Mouse (Mus musculus) testis, postnatal 10 days (tissue): ENCODE measurements around the gene Hpgd.

Experiments used
- DNase-seq: peaks from one replicate; pipeline ENCODE4 v3.0.0; 2021; ENCODE audit warnings: low spot score

The Hpgd gene

DNA sequence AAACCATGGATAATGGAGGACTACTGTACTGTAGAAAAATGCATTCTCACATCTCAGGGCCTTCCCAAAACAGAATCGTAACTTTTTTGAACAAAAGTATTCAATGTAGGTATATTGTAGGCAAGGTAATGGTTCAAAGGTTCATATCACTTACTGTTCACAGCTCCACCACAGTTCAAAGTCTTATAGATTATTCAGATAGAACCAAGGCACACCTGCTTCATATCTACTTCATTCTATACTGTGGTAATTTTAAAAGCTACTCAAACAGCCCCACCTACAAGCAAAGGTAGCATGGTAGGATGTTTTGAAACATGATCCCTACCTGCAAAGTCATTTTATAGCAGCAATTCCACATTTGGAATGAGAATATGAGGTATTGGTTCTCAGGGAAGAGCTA is 28.9 kb downstream of the Hpgd start:
- no peak for DNase-seq

- DNase-seq = no peak
These were observed 33.3 kb downstream of the Hpgd start for GRCm38 (mm10) chr8:56327709-56328108.

DNA sequence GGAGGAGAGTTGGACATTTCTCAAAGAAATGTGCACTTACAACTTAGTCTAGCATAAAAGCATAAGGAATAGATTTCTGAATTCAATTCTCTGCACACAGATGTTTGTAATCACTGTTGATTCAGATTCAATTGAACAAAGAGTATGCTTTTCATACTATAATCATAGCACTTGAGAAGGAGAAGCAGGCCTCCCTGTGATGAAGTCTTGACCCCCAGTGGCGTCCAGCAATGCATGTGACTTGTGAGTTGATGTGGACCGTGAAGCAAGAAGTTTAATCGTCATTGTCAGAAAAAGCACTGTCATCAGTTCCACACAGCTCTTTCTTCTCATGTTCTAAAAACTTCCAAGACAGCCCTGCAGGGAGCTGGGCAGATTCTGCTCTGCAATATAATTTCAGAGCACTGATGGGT is 33.8 kb downstream of the Hpgd start:
- no peak for DNase-seq

DNA sequence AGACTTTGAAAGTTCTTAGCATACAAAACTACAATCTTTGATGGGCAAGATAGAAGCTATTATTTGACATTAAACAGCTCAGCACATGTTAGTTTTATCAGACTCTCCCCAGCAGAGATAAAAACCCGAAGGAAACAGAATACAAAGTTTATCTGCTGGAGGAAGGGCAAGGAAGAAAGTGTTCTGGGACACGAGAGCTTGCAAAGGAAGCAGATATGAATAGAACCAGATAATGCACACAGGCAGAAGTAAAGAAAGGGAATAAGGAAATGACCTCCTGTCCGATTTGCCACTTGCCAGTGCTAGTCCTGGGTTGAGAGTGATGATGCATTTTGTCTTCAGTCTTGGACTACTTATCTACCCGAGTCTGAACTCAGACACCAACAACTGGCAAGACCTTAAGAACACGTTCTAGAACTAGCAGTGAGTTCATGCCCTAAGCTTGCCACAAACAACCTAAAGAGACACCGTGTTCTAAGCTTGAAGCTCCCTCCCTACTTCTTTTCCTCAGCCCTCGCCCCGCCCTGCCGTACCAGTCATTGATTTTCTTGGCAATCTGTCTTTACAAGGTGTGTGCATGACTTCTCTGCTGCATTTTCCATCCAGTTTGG is 41.1 kb downstream of the Hpgd start:
- DNase-seq = no peak

DNA sequence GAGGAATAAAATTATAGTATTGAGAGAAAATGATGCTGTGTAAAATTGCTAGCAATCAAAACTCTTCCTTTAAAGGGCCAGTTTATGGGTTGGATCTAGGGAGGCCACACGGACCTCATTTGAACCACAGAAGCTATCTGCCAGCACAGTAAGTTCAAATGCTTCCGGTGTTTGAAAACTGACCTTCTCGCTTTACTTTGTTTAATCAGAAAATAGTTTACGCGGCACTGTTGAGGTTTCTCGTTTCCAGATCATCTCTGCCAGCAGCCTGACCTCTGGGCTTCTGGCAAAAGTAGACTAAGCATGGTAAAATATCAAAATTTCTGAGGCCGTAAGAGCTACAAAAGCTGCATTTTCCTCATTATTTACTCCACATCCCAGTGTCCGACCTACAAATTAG is 42.4 kb downstream of the Hpgd start:
- no peak for DNase-seq

GRCm38 (mm10) chr8:56343505-56343904 is 49.1 kb downstream of the Hpgd start:
- no peak for DNase-seq

GRCm38 (mm10) chr8:56343940-56344339 is 49.6 kb downstream of the Hpgd start:
- no peak for DNase-seq

DNA sequence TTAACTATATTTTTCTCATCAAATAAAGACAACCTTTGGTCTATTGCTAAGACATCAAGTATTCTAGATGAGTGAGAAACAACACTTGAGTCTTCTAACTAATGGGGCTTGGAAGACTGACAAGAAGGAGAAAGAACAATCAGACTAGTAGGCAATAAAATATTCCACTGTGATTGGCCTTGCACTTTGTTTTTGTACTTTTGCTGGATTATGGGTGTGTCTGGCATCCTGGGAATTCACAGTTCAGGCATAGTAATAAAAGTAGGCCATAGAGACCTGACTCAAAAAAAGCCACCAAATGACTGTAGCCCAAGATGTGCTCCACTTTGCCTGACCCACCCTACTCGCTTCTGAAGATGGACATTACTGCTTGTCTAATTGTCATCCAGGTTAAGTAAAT is 50.0 kb downstream of the Hpgd start:
- DNase-seq = no peak

DNA sequence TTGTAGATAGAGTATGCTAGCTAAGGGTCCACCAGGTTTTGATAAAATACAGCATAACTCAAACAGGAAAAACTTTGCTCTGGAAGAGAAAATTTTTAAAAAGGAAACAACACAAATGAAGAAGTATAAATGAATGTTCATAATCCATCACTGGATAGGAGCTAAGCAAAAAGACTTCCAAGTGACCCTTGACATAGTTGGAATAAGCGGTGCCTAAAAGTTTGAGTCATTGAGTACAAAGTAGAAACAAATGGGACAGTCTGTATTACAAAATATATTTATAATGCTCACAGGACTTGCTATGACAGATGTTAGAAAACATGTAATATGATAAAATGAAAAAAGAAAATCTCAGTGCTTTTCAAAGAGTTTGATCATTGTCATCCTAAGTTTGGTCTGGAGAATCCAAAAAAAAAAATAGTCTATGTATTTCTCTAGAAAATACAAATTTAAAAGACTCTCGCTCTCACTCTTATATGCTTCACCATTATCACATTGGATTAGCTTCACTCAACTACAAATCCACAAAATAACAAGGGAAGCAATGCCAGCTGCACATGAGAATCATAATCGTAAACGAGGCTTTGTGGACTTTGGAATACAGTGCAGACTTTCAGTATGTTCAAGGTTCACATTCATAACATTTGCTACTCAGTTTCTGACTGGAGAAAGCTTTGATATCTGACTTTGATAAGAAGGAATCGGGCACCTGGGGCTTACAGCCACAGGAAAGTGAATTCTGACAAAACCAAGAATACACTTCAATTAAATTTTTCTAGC is 51.4 kb downstream of the Hpgd start:
- no peak for DNase-seq

GRCm38 (mm10) chr8:56363180-56363579 is 68.8 kb downstream of the Hpgd start:
- no peak for DNase-seq
